In the genomic region with DNA sequence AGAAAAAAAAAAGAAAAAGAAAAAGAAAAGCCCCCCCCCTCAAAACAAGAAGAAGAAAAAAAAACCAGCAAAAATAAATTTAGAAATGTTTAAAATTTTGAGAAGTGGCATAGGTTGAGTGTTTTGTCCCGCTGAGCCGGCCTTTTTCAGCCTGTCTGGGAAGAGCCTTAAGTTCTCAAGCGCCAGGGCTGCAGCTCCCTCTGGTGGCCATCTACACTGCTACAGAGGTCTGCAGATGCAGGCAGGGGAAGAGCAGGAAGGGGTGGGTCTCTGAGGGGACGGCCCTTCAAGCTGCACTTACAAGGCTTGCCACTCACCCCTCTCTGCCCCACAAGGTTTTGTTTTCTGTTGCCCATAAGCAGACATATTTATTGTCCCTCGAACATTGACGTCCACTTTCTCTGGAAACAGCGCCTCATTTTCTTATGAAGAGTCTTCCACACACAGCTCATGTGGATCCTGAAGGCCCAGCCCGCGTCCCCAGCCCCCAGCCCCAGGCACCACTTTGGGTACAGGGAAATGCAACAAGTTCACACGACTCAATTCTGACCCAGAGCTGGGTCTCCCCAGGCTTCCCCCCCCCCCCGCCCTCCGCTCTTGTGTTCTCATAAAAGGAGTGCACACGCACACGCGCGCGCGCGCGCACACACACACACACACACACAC, we compare ENCODE assay signal across 8 mouse cellular contexts. TPM values are rescaled to one million over a fixed set of nuclear protein-coding genes. Genes with fewer than 3 reads are reported as not detected.
DNase-seq lines count a peak whose midpoint lies in the region; ATAC-seq and TF ChIP-seq lines count a peak whose summit lies in the region.

No protein-coding gene starts in this region.

- no peak overlapping the region for H3K9ac ChIP-seq in forebrain, embryonic 15.5 days (replicated peaks)

- peaks cover 22% of the 10 kb centered on the region for H3K4me1 ChIP-seq in E14TG2a.4 (replicated peaks; ENCODE audit: low read depth, low read length)
- no peaks in the 10 kb centered on the region for H3K4me1 ChIP-seq in forebrain, embryonic 15.5 days

- TF ChIP-seq CTCF in E14TG2a.4 (conservative IDR thresholded peaks at IDR 0.05; ENCODE audit: low read length): peak; percentile 73

- H3K27me3 ChIP-seq in E14TG2a.4 (ENCODE audit: insufficient read depth, low read length): peaks cover 20% of the 10 kb centered on the region
- no peaks in the 10 kb centered on the region for H3K27me3 ChIP-seq in forebrain, embryonic 15.5 days

- H3K4me2 ChIP-seq in forebrain, embryonic 15.5 days (replicated peaks): peak overlapping the region; percentile 36

- peak; percentile 82 for DNase-seq in heart, postnatal 25 days (ENCODE audit: low spot score)
- peak; percentile 94 for DNase-seq in layer of hippocampus, adult 11-12 months (ENCODE audit: low spot score)
- peak; percentile 90 to 91 for DNase-seq in lung, adult 18-20 months
- peak; percentile 87 for DNase-seq in testis, postnatal 14 days (ENCODE audit: low spot score)

- intact Hi-C loops in heart, postnatal 25 days (cut with DNase I): loop anchor here (1.0 to 2.0 kb wide), 2 partner anchors 19 to 38 kb away; partner anchors contain the start of gene Lgi4

- no peaks in the 10 kb centered on the region for H3K36me3 ChIP-seq in E14TG2a.4 (ENCODE audit: insufficient read depth, low read length)
- no peaks in the 10 kb centered on the region for H3K36me3 ChIP-seq in forebrain, embryonic 15.5 days

- peak; percentile 85; the same call in 1 of the 2 replicates for ATAC-seq in cerebellum, adult (ENCODE audit: insufficient number of reproducible peaks, low FRiP score, low TSS enrichment)
- peak; percentile 94 for ATAC-seq in forebrain, embryonic 15.5 days (replicated peaks)
- peak; percentile 90 for ATAC-seq in neutrophil, adult 5-6 weeks (ENCODE audit: extremely low read depth, insufficient number of reproducible peaks, low FRiP score, poor library complexity, severe bottlenecking)

- no peak overlapping the region for H3K27ac ChIP-seq in forebrain, embryonic 15.5 days (replicated peaks)

- 0 out of 2 replicates have a peak, but pooled peaks cover 4% of the 10 kb centered on the region for H3K9me3 ChIP-seq in E14TG2a.4 (ENCODE audit: low read length)
- H3K9me3 ChIP-seq in forebrain, embryonic 15.5 days: no peaks in the 10 kb centered on the region

- H3K4me3 ChIP-seq in E14TG2a.4 (replicated peaks; ENCODE audit: low read length): peak overlapping the region; percentile 52
- peak overlapping the region; percentile 23 for H3K4me3 ChIP-seq in forebrain, embryonic 15.5 days

- 47% methylated on average over 20 of the region's 20 CpGs for WGBS in forebrain, embryonic 15.5 days

RNA-seq across cellular contexts. Expression of gene Hpn, which starts 17.4 kb away (rescaled TPM):
- 0.36 TPM in 1 of 2 replicates, not detected in the other for polyA plus RNA-seq in forebrain, embryonic 15.5 days (2015; fragmentation: Nextera tagmentation; extraction: Ambion mirVana)
- total RNA-seq in heart, postnatal 25 days (2021): 1 to 10 TPM; 2.1 to 3.4 TPM
- 1.2 TPM in 1 of 2 replicates, not detected in the other for total RNA-seq in neutrophil, adult 5-6 weeks (2017)

RNA-seq across cellular contexts. Expression of gene Fxyd3, which starts 21.2 kb away (rescaled TPM):
- not detected in 2 replicates for polyA plus RNA-seq in forebrain, embryonic 15.5 days (2015; fragmentation: Nextera tagmentation; extraction: Ambion mirVana)
- total RNA-seq in heart, postnatal 25 days (2021): 1 to 10 TPM; 3.1 to 3.8 TPM
- not detected in 2 replicates for total RNA-seq in neutrophil, adult 5-6 weeks (2017)

RNA-seq across cellular contexts. Expression of gene Scn1b, which starts 29.1 kb away (rescaled TPM):
- polyA plus RNA-seq in forebrain, embryonic 15.5 days (2015; fragmentation: Nextera tagmentation; extraction: Ambion mirVana): 4.3 and 4.4 TPM in 2 replicates
- total RNA-seq in heart, postnatal 25 days (2021): 10 to 100 TPM; 21.2 to 21.8 TPM
- total RNA-seq in neutrophil, adult 5-6 weeks (2017): 2.0 TPM in 1 of 2 replicates, not detected in the other

RNA-seq across cellular contexts. Expression of gene Lgi4, which starts 38.6 kb away (rescaled TPM):
- polyA plus RNA-seq in forebrain, embryonic 15.5 days (2015; fragmentation: Nextera tagmentation; extraction: Ambion mirVana): 0.20 and 0.26 TPM in 2 replicates
- total RNA-seq in heart, postnatal 25 days (2021): 1 to 10 TPM; 2.6 to 4.8 TPM
- total RNA-seq in neutrophil, adult 5-6 weeks (2017): 0.12 and 1.1 TPM in 2 replicates

RNA-seq across cellular contexts. Expression of gene Fxyd1, which starts 40.7 kb away (rescaled TPM):
- polyA plus RNA-seq in forebrain, embryonic 15.5 days (2015; fragmentation: Nextera tagmentation; extraction: Ambion mirVana): 8.2 and 14.7 TPM in 2 replicates
- 100 to 1,000 TPM; 861 to 862 TPM for total RNA-seq in heart, postnatal 25 days (2021)
- total RNA-seq in neutrophil, adult 5-6 weeks (2017): not detected in 2 replicates
